Mouse (Mus musculus) intestine, embryonic 15.5 days (tissue): ENCODE results near the gene Pknox1. TPM values are rescaled to one million over a fixed set of nuclear protein-coding genes. Genes with fewer than 3 reads are reported as not detected.
A peak's percentile ranks its signal among the peaks of the same experiment; 100 is the strongest.
"Not testable (repeated sequence)": the region's sequence is repeated elsewhere in the genome, so short reads cannot be mapped to it uniquely, and the experiment has no call there.

Experiments
- ATAC-seq: fragments of 200-750 bp; cut with Nextera tagmentation; 2 replicates; pipeline ENCODE4 v1.8.0; 2017; ENCODE audit warnings: moderate TSS enrichment, moderate library complexity
- H3K27ac ChIP-seq: fragments of 300-500 bp; sonication (generic); 2 replicates; pipeline ENCODE4 v1.5.1; 2015; ENCODE audit warnings: mild to moderate bottlenecking, inconsistent platforms
- H3K27me3 ChIP-seq: fragments of 300-500 bp; sonication (generic); replicated peaks from 2 replicates; pipeline ENCODE4 v1.6.1; 2015; ENCODE audit warnings: inconsistent platforms
- H3K36me3 ChIP-seq: fragments of 300-500 bp; sonication (generic); 2 replicates; pipeline ENCODE4 v1.6.1; 2015; ENCODE audit warnings: inconsistent platforms
- H3K4me1 ChIP-seq: fragments of 300-500 bp; sonication (generic); replicated peaks from 2 replicates; pipeline ENCODE4 v1.6.1; 2015; ENCODE audit warnings: inconsistent platforms
- H3K4me2 ChIP-seq: fragments of 300-500 bp; sonication (generic); replicated peaks from 2 replicates; pipeline ENCODE4 v1.6.1; 2015; ENCODE audit warnings: mild to moderate bottlenecking, inconsistent platforms
- H3K4me3 ChIP-seq: fragments of 300-500 bp; sonication (generic); replicated peaks from 2 replicates; pipeline ENCODE4 v1.5.1; 2015; ENCODE audit warnings: inconsistent platforms
- H3K9ac ChIP-seq: fragments of 300-500 bp; sonication (generic); 2 replicates; pipeline ENCODE4 v1.6.1; 2015; ENCODE audit warnings: inconsistent platforms
- H3K9me3 ChIP-seq: fragments of 300-500 bp; sonication (generic); 2 replicates; pipeline ENCODE4 v1.6.1; 2016; ENCODE audit warnings: inconsistent platforms
- WGBS: fragments of 180-500 bp; shearing (Covaris S2); methylation state at CpG from one replicate; pipeline ENCODE4 v1.1.7; 2015; 5-methylcytosine and 5-hydroxymethylcytosine counted together
- polyA plus RNA-seq: library from polyadenylated mRNA; unstranded; fragments of >200 nt; fragmentation: Nextera tagmentation; extraction: Ambion mirVana; gene quantifications from 2 replicates; pipeline ENCODE4 v1.2.1, GENCODE M21; 2015

The Pknox1 gene
- polyA plus RNA-seq, 1 experiment from 2014 or later = 29.8 TPM

DNA sequence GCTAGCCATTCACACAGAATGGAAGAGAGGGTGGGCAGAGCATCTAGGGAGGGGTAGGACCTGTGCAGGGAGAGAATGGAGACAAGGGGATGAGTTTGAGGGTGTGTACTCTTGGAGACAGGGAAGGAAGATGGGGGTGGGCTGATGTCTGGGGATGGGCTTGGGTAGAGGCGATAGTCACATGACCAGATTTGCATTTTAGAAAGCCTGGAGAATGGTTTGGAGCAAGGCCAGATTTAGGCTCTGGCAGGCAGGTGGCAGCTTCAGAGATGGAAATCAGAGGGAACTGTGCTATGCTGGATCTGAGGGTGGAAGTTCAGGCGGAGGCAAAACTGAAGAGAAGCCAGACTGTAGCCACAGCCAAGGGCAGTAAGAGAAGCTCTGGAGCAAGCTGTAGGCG is 15.8 kb downstream of the Pknox1 start:
- Histone ChIP-seq H3K27ac (no peak overlapping the region), H3K4me3 (no peak overlapping the region), H3K36me3 (no peaks in the 10 kb centered on the region), H3K9ac (no peak overlapping the region), H3K4me1 (peaks cover 14% of the 10 kb centered on the region), H3K9me3 (no peaks in the 10 kb centered on the region), H3K27me3 (no peaks in the 10 kb centered on the region), H3K4me2 (no peak overlapping the region)
- no peak for ATAC-seq
- 63% methylated on average over 3 of the region's 3 CpGs for WGBS

DNA sequence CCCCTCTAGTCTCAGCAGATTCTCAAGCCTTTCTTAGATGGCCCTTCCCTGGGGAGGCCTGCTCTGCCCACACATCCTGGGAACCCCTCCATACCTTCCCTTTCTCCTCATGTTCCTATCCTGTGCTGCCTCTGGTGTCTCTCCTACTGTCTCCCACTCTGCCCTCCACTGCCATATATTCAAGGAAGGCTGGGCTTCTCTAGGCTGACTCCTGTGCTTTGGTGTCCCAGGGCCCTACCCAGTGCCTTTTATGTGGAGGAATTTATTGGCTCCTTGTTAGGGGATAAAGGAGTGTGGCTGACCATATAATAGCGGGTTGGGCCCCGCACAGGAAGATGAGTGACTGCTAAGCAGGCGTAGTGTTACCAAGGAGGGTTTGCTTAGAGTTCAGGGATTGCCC is 18.7 kb downstream of the Pknox1 start:
- H3K36me3 ChIP-seq = no peaks in the 10 kb centered on the region
- peak overlapping the region; percentile 11; the same call in 1 of the 2 replicates for H3K27ac ChIP-seq
- no peaks in the 10 kb centered on the region for H3K27me3 ChIP-seq
- H3K9me3 ChIP-seq = no peaks in the 10 kb centered on the region
- H3K4me2 ChIP-seq = no peak overlapping the region
- H3K4me1 ChIP-seq = peaks cover 14% of the 10 kb centered on the region
- H3K9ac ChIP-seq = no peak overlapping the region
- WGBS = 38% methylated on average over 3 of the region's 3 CpGs
- ATAC-seq = peak; percentile 37; the same call in 1 of the 2 replicates
- H3K4me3 ChIP-seq = no peak overlapping the region

DNA sequence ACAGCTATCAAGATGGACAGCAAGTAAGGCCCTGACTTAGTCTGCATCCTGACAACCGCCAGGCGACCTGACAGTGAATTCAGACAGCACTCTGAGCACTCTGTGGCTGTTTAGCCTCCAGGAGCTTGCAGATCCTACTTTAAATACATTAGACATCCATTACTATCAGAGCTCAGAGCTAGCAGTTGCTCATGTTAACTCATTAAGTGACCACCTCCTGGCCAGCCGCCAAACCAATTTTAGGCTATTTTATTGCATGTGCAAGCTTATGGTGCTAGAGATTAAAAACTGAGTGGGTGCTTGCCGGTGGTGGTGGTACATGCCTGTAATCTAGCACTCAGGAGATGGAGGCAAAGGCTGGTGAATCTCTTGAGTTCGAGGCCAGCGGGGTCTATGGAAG is 19.2 kb downstream of the Pknox1 start:
- 83% methylated on average over 6 of the region's 6 CpGs for WGBS
- no peak for ATAC-seq
- no peaks in the 10 kb centered on the region for H3K27me3 ChIP-seq
- no peak overlapping the region for H3K4me3 ChIP-seq
- H3K4me1 ChIP-seq = peaks cover 14% of the 10 kb centered on the region
- no peaks in the 10 kb centered on the region for H3K9me3 ChIP-seq
- 0 out of 2 replicates have a peak, but pooled peaks cover 2% of the 10 kb centered on the region for H3K36me3 ChIP-seq
- H3K9ac ChIP-seq = no peak overlapping the region
- no peak overlapping the region for H3K27ac ChIP-seq
- H3K4me2 ChIP-seq = no peak overlapping the region

- no peak overlapping the region for H3K9ac ChIP-seq
- H3K9me3 ChIP-seq = no peaks in the 10 kb centered on the region
- H3K27me3 ChIP-seq = no peaks in the 10 kb centered on the region
- WGBS = 65% methylated on average over 7 of the region's 7 CpGs
- H3K4me2 ChIP-seq = no peak overlapping the region
- H3K4me1 ChIP-seq = no peaks in the 10 kb centered on the region; the same call in 1 of the 2 replicates
- no peak overlapping the region for H3K4me3 ChIP-seq
- peaks cover 20% of the 10 kb centered on the region for H3K36me3 ChIP-seq
- ATAC-seq = peak; percentile 56; the same call in 1 of the 2 replicates
- H3K27ac ChIP-seq = peak overlapping the region; percentile 18; the same call in 1 of the 2 replicates
Observed at GRCm38 (mm10) chr17:31588115-31588514, 23.6 kb downstream of the Pknox1 start.

DNA sequence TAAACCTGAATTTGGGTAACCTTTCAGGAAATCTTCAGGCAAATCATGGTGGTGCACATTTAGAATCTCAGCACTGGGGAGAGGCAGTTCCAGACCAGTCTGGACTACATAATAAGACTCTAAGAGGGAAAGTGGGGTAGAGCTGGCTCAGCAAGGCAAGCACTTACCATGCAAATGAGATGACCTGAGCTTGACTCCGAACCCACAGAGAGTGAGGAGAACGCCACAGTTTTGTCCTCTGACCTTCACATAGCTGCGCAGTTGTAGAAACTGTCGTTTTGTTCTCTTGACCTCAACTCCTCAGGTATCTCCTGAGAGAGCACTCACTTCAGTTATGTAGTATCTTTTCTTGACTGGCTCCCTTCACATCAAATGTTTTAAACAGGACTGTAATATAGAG is 24.2 kb downstream of the Pknox1 start:
- no peak overlapping the region for H3K4me2 ChIP-seq
- no peak for ATAC-seq
- H3K4me1 ChIP-seq = no peaks in the 10 kb centered on the region
- no peak overlapping the region for H3K4me3 ChIP-seq
- peaks cover 20% of the 10 kb centered on the region for H3K36me3 ChIP-seq
- no peak overlapping the region for H3K9ac ChIP-seq
- no peaks in the 10 kb centered on the region for H3K27me3 ChIP-seq
- WGBS = 82% methylated on average over 4 of the region's 4 CpGs
- H3K9me3 ChIP-seq = no peaks in the 10 kb centered on the region
- no peak overlapping the region for H3K27ac ChIP-seq

GRCm38 (mm10) chr17:31590846-31591245 is 26.3 kb downstream of the Pknox1 start:
- Histone ChIP-seq H3K9me3 (no peaks in the 10 kb centered on the region), H3K4me3 (no peak overlapping the region), H3K36me3 (peaks cover 27% of the 10 kb centered on the region), H3K4me2 (no peak overlapping the region), H3K9ac (no peak overlapping the region), H3K27ac (no peak overlapping the region), H3K4me1 (no peaks in the 10 kb centered on the region), H3K27me3 (no peaks in the 10 kb centered on the region)
- WGBS = 90% methylated on average over 11 of the region's 11 CpGs
- ATAC-seq = no peak

DNA sequence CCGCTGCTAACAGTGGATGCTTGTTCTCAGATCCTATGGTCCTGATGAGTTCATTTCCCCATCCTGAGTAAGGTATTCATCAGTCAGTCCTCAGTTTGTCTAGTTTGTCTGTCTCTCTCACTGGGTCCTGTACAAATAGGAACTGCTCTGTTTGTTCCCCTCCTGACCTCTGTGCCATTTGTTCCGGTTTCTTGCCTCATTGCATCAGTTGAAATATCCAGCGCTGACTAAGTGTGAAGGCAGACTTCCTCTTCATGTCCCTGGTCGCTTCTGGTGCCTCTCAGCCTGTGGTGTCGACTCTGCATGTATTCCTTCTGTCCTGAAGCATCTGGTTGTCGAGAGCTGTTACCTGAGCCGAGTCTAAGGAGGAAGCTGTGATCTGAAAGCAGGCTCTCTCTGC is 30.1 kb downstream of the Pknox1 start:
- WGBS = 82% methylated on average over 7 of the region's 7 CpGs
- Histone ChIP-seq H3K36me3 (peaks cover 28% of the 10 kb centered on the region), H3K9ac (no peak overlapping the region), H3K9me3 (no peaks in the 10 kb centered on the region), H3K4me2 (no peak overlapping the region), H3K27ac (no peak overlapping the region), H3K27me3 (no peaks in the 10 kb centered on the region), H3K4me3 (no peak overlapping the region), H3K4me1 (no peaks in the 10 kb centered on the region)
- no peak for ATAC-seq

DNA sequence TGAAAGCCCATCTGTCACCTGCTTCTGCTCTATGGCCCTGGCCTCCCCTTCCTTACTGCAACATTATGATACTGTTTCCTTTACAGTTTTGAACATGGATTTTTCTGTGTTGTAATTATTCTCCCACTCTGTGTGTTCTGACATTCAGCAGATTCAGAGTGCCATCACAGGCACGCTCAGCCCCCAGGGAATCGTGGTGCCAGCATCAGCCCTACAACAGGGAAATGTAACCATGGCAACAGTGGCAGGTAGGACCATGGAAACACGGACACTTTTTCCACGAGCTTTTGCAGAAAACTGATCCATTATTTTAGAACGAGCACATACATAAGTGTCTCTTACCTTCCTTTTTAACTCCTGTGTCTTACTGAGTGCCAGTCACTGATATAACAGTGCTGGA is 30.5 kb downstream of the Pknox1 start:
- Histone ChIP-seq H3K4me1 (no peaks in the 10 kb centered on the region), H3K36me3 (peaks cover 31% of the 10 kb centered on the region), H3K27me3 (no peaks in the 10 kb centered on the region), H3K9ac (no peak overlapping the region), H3K4me2 (no peak overlapping the region), H3K9me3 (no peaks in the 10 kb centered on the region), H3K4me3 (no peak overlapping the region), H3K27ac (no peak overlapping the region)
- WGBS = 84% methylated on average over 5 of the region's 5 CpGs
- ATAC-seq = no peak

DNA sequence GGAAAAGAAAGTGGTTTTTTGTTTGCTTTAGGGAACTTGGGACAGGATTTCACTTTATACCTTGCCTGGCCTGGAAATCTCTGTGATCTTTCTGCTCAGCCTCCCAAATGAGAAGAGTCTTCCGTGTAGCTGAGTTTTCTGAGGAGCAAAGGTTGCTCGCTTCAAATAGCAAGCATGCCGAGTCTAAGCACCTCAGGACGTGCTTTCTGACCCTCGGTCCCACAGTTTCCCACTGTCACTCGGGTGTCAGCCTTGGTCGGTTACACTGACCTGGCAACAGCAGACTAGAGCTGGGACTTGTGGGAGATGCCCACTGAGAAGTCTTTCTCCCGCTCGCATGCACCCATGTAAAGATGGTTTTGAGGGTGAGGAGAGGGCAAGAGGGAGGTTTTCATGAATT is 33.4 kb downstream of the Pknox1 start:
- no peak for ATAC-seq
- Histone ChIP-seq H3K4me3 (no peak overlapping the region), H3K27ac (no peak overlapping the region), H3K9ac (no peak overlapping the region), H3K9me3 (no peaks in the 10 kb centered on the region), H3K4me2 (no peak overlapping the region), H3K36me3 (peaks cover 26% of the 10 kb centered on the region), H3K4me1 (no peaks in the 10 kb centered on the region), H3K27me3 (no peaks in the 10 kb centered on the region)
- WGBS = 88% methylated on average over 9 of the region's 9 CpGs

DNA sequence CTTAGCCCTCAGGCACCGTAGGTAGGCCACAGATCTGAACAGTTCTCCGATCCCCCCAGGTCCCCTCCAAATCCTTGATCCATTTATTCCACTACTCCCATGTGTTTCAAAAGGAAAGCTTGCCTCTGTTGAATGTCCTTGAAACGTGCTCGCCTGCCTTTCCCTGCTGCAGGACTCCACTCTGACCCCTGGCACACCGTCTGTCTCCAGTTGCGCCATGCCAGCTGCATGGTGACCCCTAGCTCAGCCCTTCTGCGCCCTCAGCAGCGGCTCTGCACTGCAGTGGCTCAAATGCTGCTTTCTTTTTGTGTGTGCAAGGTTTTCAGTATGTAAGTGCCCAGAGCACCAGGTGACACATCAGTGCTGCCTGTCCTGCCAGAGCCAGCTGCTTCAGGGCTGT is 34.1 kb downstream of the Pknox1 start:
- Histone ChIP-seq H3K9me3 (no peaks in the 10 kb centered on the region), H3K27ac (no peak overlapping the region), H3K4me1 (no peaks in the 10 kb centered on the region), H3K4me2 (no peak overlapping the region), H3K36me3 (peaks cover 31% of the 10 kb centered on the region), H3K27me3 (no peaks in the 10 kb centered on the region), H3K9ac (no peak overlapping the region), H3K4me3 (no peak overlapping the region)
- ATAC-seq = no peak
- 91% methylated on average over 8 of the region's 8 CpGs for WGBS

DNA sequence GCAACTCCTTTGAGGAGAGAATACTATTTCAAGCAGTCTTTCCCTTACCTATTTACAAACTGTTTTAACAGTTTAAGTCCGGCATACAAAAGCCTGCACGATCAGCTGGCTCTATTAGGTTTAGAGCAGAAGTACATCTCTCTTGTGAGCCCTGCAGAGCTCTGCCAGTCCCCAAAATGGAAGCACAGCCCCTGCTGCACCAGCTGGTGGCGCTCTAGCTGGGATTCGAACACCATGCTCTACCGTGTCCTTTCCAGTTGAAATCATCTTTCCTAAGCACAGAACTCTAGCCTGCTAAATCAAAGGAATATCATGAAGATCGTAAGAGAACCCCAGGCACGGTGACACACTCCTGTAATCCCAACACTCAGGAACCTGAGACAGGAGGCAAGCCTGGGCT is 41.9 kb downstream of the Pknox1 start:
- no peak overlapping the region for H3K4me3 ChIP-seq
- H3K27me3 ChIP-seq = no peaks in the 10 kb centered on the region
- H3K36me3 ChIP-seq = peaks cover 13% of the 10 kb centered on the region; the same call in 1 of the 2 replicates
- no peak for ATAC-seq
- H3K27ac ChIP-seq = no peak overlapping the region
- 85% methylated on average over 7 of the region's 7 CpGs for WGBS
- no peaks in the 10 kb centered on the region for H3K9me3 ChIP-seq
- no peak overlapping the region for H3K4me2 ChIP-seq
- no peak overlapping the region for H3K9ac ChIP-seq
- H3K4me1 ChIP-seq = no peaks in the 10 kb centered on the region

DNA sequence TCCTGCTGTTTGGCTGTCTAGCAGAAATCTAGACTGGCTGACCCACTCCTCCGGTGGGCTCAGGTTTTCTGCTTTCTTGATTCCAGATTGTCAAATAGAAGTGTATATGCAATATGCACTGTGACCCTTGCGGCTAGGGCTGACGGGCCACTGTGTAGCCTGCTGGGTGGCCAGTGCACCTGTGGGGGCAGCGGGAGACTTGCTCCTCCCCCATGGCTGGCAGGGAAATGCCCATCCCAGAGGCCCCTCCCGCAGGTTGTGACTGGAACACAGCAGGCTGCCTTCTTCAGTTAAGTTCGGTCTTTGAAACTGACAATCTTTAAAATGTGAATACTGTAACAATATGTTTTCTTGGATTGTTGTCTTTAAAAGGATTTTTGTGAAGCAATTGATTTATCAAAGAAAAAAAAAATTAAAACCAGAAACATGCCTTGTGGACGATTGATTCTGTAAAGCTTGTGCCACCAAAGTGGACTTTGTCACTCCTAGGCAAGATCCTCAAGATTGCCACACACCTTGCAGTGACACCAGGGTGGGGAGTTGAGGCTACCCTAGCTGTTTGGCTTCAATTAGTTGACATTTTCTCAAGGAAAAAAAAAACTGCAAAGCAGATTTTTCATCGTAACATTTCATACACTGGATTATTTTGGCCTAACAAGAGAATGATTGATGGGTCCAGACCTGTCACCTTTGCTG is 42.9 kb downstream of the Pknox1 start:
- H3K9me3 ChIP-seq = no peaks in the 10 kb centered on the region
- H3K4me1 ChIP-seq = no peaks in the 10 kb centered on the region
- 81% methylated on average over 8 of the region's 8 CpGs for WGBS
- peaks cover 13% of the 10 kb centered on the region; the same call in 1 of the 2 replicates for H3K36me3 ChIP-seq
- H3K9ac ChIP-seq = no peak overlapping the region
- no peaks in the 10 kb centered on the region for H3K27me3 ChIP-seq
- ATAC-seq = 0 out of 2 replicates have a peak, but pooled peaks have one; percentile 34
- H3K4me3 ChIP-seq = no peak overlapping the region
- no peak overlapping the region for H3K4me2 ChIP-seq
- H3K27ac ChIP-seq = no peak overlapping the region

- ATAC-seq, H3K36me3 ChIP-seq, H3K9me3 ChIP-seq, H3K4me2 ChIP-seq, H3K4me3 ChIP-seq, H3K27ac ChIP-seq, H3K4me1 ChIP-seq, H3K27me3 ChIP-seq, H3K9ac ChIP-seq: not testable (repeated sequence)
- 91% methylated on average over 3 of the region's 3 CpGs for WGBS
Observed at GRCm38 (mm10) chr17:31609173-31609572, 44.6 kb downstream of the Pknox1 start.
